Mouse (Mus musculus) kidney, postnatal 25 days (tissue): ENCODE measurements around the gene Rec8.
A peak's percentile ranks its signal among the peaks of the same experiment; 100 is the strongest.

Experiments
- DNase-seq, 2 experiments: peaks; one replicate each; pipeline ENCODE4 v3.0.0; 2021; ENCODE audit warnings: mixed read lengths in 2 of 2

The Rec8 gene

DNA sequence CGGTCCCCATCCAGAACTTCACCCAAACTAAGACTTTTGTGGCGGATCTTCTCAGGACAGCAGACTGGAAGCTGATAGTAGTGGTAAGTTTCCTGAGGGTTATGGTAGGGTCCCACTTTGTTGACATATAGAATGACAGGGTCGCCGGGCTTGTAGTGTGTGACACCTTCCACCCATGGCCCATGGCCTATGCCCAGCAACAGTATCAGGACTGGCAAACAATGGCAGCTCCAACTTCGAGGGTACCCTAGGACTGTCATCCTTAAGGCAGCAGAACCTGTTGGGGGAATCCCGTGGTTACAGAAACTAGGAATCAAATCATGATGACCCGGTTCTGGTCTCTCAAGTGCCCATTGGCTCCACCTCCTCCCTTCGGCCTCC, 24.8 kb downstream of the Rec8 start:
- no peak for DNase-seq

DNA sequence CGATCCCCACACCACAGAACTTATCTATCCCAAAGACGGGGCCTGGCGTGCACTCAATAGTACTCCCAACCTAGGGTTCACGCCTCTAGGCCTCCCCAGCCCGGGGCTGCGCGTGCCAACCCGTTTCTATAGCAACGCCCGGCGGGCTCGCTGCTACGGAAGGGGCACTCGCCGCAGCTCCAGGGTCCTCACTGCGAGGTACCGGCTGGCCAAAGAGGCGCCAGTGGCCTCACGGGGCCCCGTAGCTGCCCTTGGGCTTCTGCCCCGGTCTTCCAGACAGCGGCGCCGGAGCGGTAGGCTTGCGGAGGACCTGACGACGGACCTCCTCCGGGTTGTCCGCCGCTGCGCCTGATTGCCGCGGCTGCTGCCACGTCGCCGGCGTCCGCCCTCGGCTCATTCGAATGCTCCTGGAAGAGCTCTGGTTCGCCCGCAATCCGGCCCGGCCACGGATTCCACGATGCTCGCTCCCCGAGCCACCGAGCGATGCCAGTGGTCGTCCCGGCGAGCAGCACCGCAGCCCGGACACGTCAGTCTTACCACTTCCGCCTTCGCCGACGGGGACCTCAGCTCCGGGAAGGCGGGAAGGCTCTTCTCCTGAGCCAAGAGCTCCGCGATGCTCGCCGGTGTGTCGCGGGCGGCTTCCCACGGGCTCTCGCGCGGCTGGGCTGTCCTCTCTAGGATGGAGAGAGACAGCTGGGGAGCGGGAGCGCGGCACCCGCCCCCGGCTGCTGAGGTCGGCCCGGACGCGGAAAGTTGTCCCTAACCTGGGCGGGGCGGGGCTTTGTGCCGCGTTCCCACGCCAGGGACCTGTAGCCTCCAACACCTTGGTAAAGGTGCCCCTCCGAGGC, 25.4 kb downstream of the Rec8 start, which contains the start of gene Tm9sf1:
Gene Tm9sf1, minus strand, starts transcription at position 747 of the 848 bp plus-strand sequence.
- peak; percentile 81 to 93 for DNase-seq

DNA sequence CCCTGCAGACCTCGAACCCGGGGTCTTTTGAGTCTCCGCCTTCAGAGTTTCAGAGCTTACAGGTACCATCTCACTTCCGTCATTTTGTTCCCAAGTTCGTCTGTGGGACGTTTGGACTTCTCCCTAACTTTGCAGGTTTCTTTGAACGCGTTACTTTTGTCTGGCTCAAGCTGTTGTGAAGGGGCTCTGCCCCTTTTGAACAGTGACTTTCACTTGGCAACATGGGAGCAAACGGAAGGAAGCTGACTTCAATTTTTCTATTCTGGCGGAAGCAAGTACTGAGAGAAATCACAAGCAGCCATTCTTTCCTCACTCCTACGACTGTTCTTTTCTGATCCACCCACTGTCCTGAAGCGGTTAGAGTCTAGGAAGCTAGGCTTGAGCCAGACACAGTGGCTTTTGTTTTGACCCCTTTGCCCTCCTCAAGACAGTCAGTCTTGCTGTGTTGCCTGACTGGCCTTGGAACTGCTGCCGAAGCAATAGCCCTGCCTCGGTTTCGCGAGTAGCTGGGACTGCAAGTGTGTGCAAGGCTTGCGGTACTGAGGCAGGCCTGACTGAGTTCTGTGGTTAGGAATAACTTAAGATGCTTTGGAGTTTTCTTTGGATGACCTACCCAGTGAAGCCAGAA, 26.5 kb downstream of the Rec8 start:
- DNase-seq, result peak; percentile 13 to 37

DNA sequence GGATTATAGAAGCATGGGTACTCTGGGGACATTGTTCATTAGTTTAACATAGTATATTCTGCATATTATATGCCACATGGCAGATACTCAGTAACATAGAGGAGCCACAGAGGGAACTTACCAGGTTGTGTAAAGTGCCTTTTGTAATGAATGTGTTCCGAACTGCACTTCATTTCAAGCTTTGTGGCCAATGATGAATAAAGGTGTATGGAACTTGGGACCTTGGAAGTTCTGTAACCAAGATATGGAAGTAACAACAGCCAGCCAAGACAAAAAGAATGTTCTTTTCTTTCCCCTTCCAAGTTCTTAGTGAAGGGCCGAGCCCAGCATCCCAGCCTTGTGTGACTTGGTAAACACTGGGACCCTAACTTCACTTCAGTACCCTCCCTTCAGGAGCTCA, 32.0 kb downstream of the Rec8 start, which contains the start of gene Tssk4:
Gene Tssk4, plus strand, starts transcription at position 301 of the 400 bp plus-strand sequence.
- DNase-seq, result no peak

DNA sequence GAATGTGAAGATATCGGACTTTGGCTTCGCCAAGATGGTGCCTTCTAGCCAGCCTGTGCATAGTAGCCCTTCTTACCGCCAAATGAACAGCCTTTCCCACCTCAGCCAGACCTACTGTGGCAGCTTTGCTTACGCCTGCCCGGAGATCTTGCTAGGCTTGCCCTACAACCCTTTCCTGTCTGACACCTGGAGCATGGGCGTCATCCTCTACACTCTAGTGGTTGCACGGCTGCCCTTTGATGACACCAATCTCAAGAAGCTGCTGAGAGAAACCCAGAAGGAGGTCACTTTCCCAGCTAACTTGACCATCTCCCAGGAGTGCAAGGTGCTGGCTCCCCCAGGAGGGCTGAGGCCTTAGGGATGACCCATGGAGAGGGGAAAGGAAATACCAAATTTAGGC, 33.7 kb downstream of the Rec8 start:
- DNase-seq, result no peak

DNA sequence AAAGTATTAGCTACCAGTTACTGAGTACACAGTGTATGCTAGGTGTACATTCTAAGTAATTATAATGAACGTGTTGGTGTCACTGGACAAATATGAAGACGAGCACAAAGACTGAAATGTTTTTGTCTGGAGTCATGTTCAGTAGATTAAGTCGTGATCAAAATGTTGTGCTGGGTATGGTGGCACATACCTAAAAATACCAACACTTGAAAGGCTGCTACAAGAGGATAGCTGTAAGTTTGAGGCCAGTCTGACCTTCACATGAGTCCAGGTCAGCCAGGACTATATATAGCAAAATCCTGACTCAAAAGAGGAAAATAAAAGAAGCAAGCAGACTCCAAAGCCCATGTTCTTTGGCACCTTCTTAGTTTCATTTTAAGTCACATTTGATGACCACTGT, 39.1 kb downstream of the Rec8 start:
- no peak for DNase-seq

DNA sequence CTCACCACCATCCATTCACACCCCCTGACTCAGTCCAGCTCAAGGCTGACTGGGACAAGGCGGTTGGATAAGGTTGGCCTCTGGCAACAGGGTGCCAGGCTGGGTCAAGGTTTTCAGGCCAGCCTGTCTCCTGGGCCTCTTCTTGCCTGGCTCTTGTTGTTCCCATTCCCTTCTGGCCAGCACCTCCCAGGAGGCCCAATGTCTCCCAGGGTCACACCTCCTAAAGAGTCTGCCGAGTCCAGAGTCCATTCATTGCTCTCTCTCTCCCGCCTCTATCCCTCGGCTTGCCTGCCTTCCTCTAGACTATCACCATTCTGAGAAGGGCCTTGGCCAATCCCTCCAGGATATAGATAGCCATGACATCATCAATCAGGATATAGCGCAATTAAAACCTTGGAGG, 40.2 kb downstream of the Rec8 start:
- peak; percentile 46 to 88 for DNase-seq

DNA sequence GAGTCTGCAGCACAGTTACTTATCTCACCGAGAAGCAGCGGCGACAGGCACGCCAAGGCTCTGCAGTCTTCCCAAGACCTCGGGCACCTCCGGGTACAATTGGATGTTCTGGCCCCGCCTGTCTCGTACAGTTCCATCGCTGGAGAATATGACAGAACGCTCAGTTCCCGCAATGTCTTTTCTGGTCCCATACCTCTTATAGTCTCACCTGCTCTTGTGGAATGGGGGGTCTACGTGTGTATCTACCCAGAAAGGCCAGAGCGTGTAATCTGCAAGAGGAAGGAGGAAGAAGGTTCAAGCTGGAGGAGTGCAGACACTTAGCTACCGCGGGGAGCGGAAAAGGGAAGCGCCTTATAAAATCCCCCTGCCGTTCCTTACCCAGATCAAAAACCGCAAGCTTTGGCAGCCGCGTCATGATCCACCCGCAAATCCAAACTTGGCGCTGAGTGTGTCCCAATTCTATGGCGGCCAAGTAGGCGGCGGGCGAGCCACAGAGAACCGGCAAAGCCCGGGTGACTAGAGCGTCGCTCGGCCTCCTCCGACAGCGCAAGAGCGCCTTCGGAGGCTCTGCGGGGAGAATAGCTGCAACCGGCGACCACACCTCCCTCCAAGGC, 42.2 kb downstream of the Rec8 start, which contains the start of gene Mdp1:
Gene Mdp1, minus strand, starts transcription at position 549 of the 614 bp plus-strand sequence.
- DNase-seq, result peak; percentile 79 to 90

DNA sequence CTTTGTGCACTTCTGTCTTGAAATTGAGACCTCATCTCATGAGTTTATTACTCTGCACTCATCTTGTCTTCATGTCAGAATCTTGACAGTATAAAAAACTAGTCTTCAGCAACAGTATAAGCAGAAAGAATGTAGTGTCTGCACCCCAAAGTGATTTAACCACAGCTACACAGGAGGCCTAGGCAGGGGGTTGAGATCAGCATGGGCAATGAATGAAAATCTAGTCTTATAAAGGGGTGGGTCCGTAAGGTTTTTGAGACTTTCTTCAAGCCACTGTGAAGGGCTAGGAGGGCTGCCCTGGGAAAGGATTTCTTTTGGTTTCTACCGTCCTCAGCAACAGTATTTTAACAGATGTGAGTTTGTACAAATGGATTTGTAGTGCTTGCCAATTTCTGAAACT, 42.8 kb downstream of the Rec8 start:
- no peak for DNase-seq

DNA sequence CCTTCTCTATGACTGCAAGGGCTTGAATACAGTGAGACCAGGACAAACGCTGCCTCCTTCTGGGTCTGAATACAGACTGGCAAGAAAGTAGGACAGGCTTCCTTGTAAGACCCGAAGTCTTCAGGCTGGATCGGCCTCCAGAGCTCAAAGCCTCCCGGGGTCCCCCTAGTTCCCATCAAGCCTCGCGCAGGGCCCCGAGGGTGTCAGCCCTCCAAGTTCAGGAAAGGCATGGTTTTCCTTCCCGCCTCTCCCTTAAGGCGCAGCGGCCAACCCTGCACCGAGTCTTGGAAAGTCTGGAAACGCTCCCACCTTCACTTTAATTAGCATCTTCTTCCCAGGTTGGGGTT, 53.6 kb downstream of the Rec8 start:
- no peak for DNase-seq

DNA sequence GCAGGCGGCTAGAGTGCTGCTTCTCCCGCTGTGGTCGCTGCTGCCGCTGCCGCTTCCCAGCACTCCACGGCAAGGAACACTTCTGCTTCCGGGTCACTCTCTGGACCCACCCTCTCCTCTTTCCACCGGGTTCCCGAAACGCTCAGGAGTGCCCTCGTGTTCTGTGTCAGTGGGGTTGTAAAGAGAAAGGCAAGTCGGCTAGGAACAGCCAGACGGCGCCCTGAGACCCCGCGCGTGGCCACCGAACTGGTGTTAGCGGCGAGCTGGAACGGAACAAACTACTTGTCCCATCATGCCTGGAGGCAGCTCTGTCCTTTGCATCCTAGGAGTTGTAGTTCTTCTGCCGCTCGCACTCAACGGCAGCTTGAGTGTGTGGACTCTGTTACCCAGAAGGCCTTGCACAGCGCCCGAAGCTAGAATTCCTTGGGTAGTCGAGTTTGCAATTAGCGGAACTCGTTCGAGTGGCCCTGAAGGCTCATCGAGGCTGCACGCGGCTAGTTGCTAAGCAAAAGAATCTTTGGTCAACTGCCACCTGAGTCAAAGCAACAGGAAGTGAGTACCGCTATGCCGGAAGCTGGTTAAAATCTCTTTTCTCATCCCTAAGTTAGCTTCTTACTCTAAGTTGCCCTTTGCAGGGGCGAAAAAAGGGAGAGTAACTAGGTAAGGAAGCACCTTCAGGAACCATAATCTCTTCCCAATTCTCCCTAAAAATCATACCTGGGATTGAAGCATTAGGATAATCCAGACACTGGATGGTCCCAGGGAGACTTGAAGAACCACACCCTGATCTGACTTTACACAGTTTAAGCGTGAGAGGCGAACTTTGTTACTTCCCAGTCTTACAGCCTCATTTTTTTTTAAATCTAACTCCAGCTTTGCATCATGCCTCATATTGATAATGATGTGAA, 54.2 kb downstream of the Rec8 start, which contains the start of the genes Gmpr2 and Nedd8:
Gene Gmpr2, plus strand, starts transcription at position 109 of the 908 bp plus-strand sequence.
Gene Nedd8, minus strand, starts transcription at position 292 of the 908 bp plus-strand sequence.
- DNase-seq, result peak; percentile 91 to 96

DNA sequence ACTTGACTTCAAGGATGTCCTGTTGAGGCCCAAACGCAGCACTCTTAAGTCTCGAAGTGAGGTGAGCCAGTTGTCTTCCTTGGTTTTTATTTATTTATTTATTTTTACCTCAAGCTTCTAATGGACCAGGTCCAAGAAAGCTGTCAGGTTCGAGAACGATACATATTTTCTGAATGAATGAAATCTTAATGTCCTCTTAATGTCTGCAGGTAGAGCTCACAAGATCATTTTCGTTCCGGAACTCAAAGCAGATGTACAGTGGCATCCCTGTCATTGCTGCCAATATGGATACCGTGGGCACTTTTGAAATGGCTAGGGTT, 54.9 kb downstream of the Rec8 start:
- no peak for DNase-seq
